Mouse (Mus musculus): ENCODE data around the gene 2210016L21Rik. TPM values are rescaled to one million over a fixed set of nuclear protein-coding genes. Genes with fewer than 3 reads are reported as not detected.

The 2210016L21Rik gene
- total and polyA plus RNA-seq, 2 experiments from 2014 or later, result 16.0 to 32.2 TPM

- peak overlapping the region; percentile 75 for H3K4me3 ChIP-seq (ENCODE audit: low read depth, low read length)
- DNase-seq (ENCODE audit: low spot score), result no peak
- no peaks in the 10 kb centered on the region for H3K9me3 ChIP-seq (replicated peaks; ENCODE audit: control insufficient read depth, low read length)
- ATAC-seq (ENCODE audit: insufficient read depth, low read depth), result no peak
- no peaks in the 10 kb centered on the region for H3K27me3 ChIP-seq (ENCODE audit: control insufficient read depth, insufficient read depth, low read length)
- TF ChIP-seq CTCF (IDR thresholded peaks at IDR 0.05; ENCODE audit: low read depth), result no peak
- TF ChIP-seq EP300 (IDR thresholded peaks at IDR 0.05; ENCODE audit: low read depth), result no peak
- peak overlapping the region; percentile 76 for H3K9ac ChIP-seq (replicated peaks; ENCODE audit: low read depth, low read length)
- H3K36me3 ChIP-seq (replicated peaks; ENCODE audit: control insufficient read depth, insufficient read depth, low read length), result peaks cover 21% of the 10 kb centered on the region
- WGBS, result 51% methylated on average over 4 of the region's 4 CpGs
- H3K4me2 ChIP-seq (ENCODE audit: low read depth, low read length), result peak overlapping the region; percentile 77
- peaks cover 5% of the 10 kb centered on the region for H3K4me1 ChIP-seq (ENCODE audit: control insufficient read depth, insufficient read depth)
- H3K27ac ChIP-seq (ENCODE audit: low read depth), result no peak overlapping the region
These were observed 790 bp downstream of the 2210016L21Rik start for GRCm38 (mm10) chr5:114942766-114943130.

- Histone ChIP-seq H3K4me3 (ENCODE audit: low read depth, low read length) (no peak overlapping the region), H3K4me2 (ENCODE audit: low read depth, low read length) (no peak overlapping the region), H3K36me3 (replicated peaks; ENCODE audit: control insufficient read depth, insufficient read depth, low read length) (peaks cover 31% of the 10 kb centered on the region), H3K4me1 (ENCODE audit: control insufficient read depth, insufficient read depth) (peaks cover 5% of the 10 kb centered on the region), H3K9ac (replicated peaks; ENCODE audit: low read depth, low read length) (no peak overlapping the region), H3K27me3 (ENCODE audit: control insufficient read depth, insufficient read depth, low read length) (no peaks in the 10 kb centered on the region), H3K9me3 (replicated peaks; ENCODE audit: control insufficient read depth, low read length) (no peaks in the 10 kb centered on the region), H3K27ac (ENCODE audit: low read depth) (no peak overlapping the region)
- DNase-seq (ENCODE audit: low spot score) (no peak), ATAC-seq (ENCODE audit: insufficient read depth, low read depth) (no peak)
- 91% methylated on average over 10 of the region's 10 CpGs for WGBS
- no peak for TF ChIP-seq EP300 (IDR thresholded peaks at IDR 0.05; ENCODE audit: low read depth)
- TF ChIP-seq CTCF (IDR thresholded peaks at IDR 0.05; ENCODE audit: low read depth), result no peak
These were observed 3.1 kb downstream of the 2210016L21Rik start for GRCm38 (mm10) chr5:114945072-114945471.

- Histone ChIP-seq H3K4me1 (ENCODE audit: control insufficient read depth, insufficient read depth) (no peaks in the 10 kb centered on the region), H3K27ac (ENCODE audit: low read depth) (no peak overlapping the region), H3K9me3 (replicated peaks; ENCODE audit: control insufficient read depth, low read length) (no peaks in the 10 kb centered on the region), H3K4me3 (ENCODE audit: low read depth, low read length) (no peak overlapping the region), H3K36me3 (replicated peaks; ENCODE audit: control insufficient read depth, insufficient read depth, low read length) (peaks cover 31% of the 10 kb centered on the region), H3K4me2 (ENCODE audit: low read depth, low read length) (no peak overlapping the region), H3K9ac (replicated peaks; ENCODE audit: low read depth, low read length) (no peak overlapping the region), H3K27me3 (ENCODE audit: control insufficient read depth, insufficient read depth, low read length) (no peaks in the 10 kb centered on the region)
- TF ChIP-seq CTCF (IDR thresholded peaks at IDR 0.05; ENCODE audit: low read depth), result no peak
- no peak for TF ChIP-seq EP300 (IDR thresholded peaks at IDR 0.05; ENCODE audit: low read depth)
- 28% methylated on average over 6 of the region's 6 CpGs for WGBS
- DNase-seq (ENCODE audit: low spot score) (peak; percentile 36), ATAC-seq (ENCODE audit: insufficient read depth, low read depth) (peak; percentile 37)
These were observed 6.9 kb downstream of the 2210016L21Rik start for GRCm38 (mm10) chr5:114948891-114949290.

- Histone ChIP-seq H3K36me3 (replicated peaks; ENCODE audit: control insufficient read depth, insufficient read depth, low read length) (peaks cover 31% of the 10 kb centered on the region), H3K27me3 (ENCODE audit: control insufficient read depth, insufficient read depth, low read length) (no peaks in the 10 kb centered on the region), H3K9ac (replicated peaks; ENCODE audit: low read depth, low read length) (no peak overlapping the region), H3K9me3 (replicated peaks; ENCODE audit: control insufficient read depth, low read length) (no peaks in the 10 kb centered on the region), H3K4me2 (ENCODE audit: low read depth, low read length) (no peak overlapping the region), H3K4me1 (ENCODE audit: control insufficient read depth, insufficient read depth) (no peaks in the 10 kb centered on the region), H3K4me3 (ENCODE audit: low read depth, low read length) (no peak overlapping the region), H3K27ac (ENCODE audit: low read depth) (no peak overlapping the region)
- 51% methylated on average over 5 of the region's 5 CpGs for WGBS
- DNase-seq (ENCODE audit: low spot score) (no peak), ATAC-seq (ENCODE audit: insufficient read depth, low read depth) (no peak; the same call in 1 of the 2 replicates)
- TF ChIP-seq EP300 (IDR thresholded peaks at IDR 0.05; ENCODE audit: low read depth) (no peak), CTCF (IDR thresholded peaks at IDR 0.05; ENCODE audit: low read depth) (no peak)
These were observed 7.4 kb downstream of the 2210016L21Rik start for GRCm38 (mm10) chr5:114949316-114949715.

DNA sequence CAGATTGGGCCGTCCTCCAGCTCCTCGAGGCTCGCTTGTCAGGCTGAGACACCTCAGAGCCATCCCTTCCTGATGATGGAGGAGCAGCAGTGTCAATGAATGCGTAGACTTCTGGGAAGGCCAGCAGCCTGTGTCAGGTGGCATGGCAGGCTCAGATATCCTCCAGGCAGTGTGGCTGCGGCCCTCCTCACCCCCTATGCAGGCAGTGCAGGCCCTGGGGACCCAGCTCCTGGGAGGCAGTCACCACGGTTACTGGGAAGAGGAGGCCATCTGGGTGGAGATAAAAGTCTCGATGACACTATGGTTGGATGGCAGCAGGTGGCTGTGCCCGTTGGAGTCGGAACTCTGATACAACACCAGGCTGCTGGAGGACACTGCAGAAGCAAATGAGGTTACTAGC is 7.9 kb downstream of the 2210016L21Rik start:
- no peak overlapping the region for H3K9ac ChIP-seq (replicated peaks; ENCODE audit: low read depth, low read length)
- H3K36me3 ChIP-seq (replicated peaks; ENCODE audit: control insufficient read depth, insufficient read depth, low read length), result peaks cover 31% of the 10 kb centered on the region
- 79% methylated on average over 9 of the region's 9 CpGs for WGBS
- no peak overlapping the region for H3K4me2 ChIP-seq (ENCODE audit: low read depth, low read length)
- H3K9me3 ChIP-seq (replicated peaks; ENCODE audit: control insufficient read depth, low read length), result no peaks in the 10 kb centered on the region
- no peak overlapping the region for H3K4me3 ChIP-seq (ENCODE audit: low read depth, low read length)
- no peak overlapping the region for H3K27ac ChIP-seq (ENCODE audit: low read depth)
- no peak for ATAC-seq (ENCODE audit: insufficient read depth, low read depth)
- no peaks in the 10 kb centered on the region for H3K27me3 ChIP-seq (ENCODE audit: control insufficient read depth, insufficient read depth, low read length)
- TF ChIP-seq CTCF (IDR thresholded peaks at IDR 0.05; ENCODE audit: low read depth) (no peak), EP300 (IDR thresholded peaks at IDR 0.05; ENCODE audit: low read depth) (no peak)
- DNase-seq (ENCODE audit: low spot score), result no peak
- no peaks in the 10 kb centered on the region for H3K4me1 ChIP-seq (ENCODE audit: control insufficient read depth, insufficient read depth)

- DNase-seq (ENCODE audit: low spot score) (no peak), ATAC-seq (ENCODE audit: insufficient read depth, low read depth) (no peak)
- H3K9me3 ChIP-seq (replicated peaks; ENCODE audit: control insufficient read depth, low read length), result no peaks in the 10 kb centered on the region
- no peak for TF ChIP-seq CTCF (IDR thresholded peaks at IDR 0.05; ENCODE audit: low read depth)
- TF ChIP-seq EP300 (IDR thresholded peaks at IDR 0.05; ENCODE audit: low read depth), result no peak
- WGBS, result 76% methylated on average over 12 of the region's 12 CpGs
- no peak overlapping the region for H3K27ac ChIP-seq (ENCODE audit: low read depth)
- H3K9ac ChIP-seq (replicated peaks; ENCODE audit: low read depth, low read length), result no peak overlapping the region
- H3K4me2 ChIP-seq (ENCODE audit: low read depth, low read length), result no peak overlapping the region
- no peak overlapping the region for H3K4me3 ChIP-seq (ENCODE audit: low read depth, low read length)
- H3K4me1 ChIP-seq (ENCODE audit: control insufficient read depth, insufficient read depth), result no peaks in the 10 kb centered on the region
- H3K36me3 ChIP-seq (replicated peaks; ENCODE audit: control insufficient read depth, insufficient read depth, low read length), result peaks cover 30% of the 10 kb centered on the region
- no peaks in the 10 kb centered on the region for H3K27me3 ChIP-seq (ENCODE audit: control insufficient read depth, insufficient read depth, low read length)
These were observed 8.7 kb downstream of the 2210016L21Rik start for GRCm38 (mm10) chr5:114950669-114951068.

Measured in heart, postnatal 0 days (tissue).